Mouse (Mus musculus): ENCODE data around the gene Foxn2. TPM values are rescaled to one million over a fixed set of nuclear protein-coding genes. Genes with fewer than 3 reads are reported as not detected.

Foxn2 gene
- total and polyA plus RNA-seq, 2 experiments from 2014 or later, result 5.4 to 9.0 TPM

DNA sequence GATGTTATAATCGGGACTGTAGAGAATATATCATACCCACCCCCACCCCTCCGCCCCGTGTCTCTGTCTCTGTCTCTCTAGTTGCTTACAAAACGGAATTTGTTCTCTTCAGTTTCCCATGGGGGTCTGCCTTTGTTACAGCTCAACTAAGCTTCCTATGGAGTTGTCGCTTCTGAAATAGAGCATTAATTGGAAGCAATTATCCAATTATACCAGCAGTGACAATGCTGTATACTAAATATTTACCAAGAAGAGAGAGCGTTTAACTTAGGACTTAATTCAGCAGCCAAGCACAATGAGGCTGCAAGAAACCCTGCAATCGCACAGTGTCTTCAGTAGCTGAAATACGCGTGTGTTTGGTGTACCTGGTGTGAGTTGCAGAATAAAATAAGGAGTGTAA is 53.0 kb downstream of the Foxn2 start:
- H3K36me3 ChIP-seq (replicated peaks; ENCODE audit: control insufficient read depth, insufficient read depth, low read length), result peaks cover 23% of the 10 kb centered on the region
- H3K9me3 ChIP-seq (replicated peaks; ENCODE audit: control insufficient read depth, low read length), result no peaks in the 10 kb centered on the region
- ATAC-seq (ENCODE audit: insufficient read depth, low read depth) (no peak), DNase-seq (ENCODE audit: low spot score) (no peak)
- H3K4me2 ChIP-seq (ENCODE audit: low read depth, low read length), result no peak overlapping the region
- no peak overlapping the region for H3K4me3 ChIP-seq (ENCODE audit: low read depth, low read length)
- no peak overlapping the region for H3K9ac ChIP-seq (replicated peaks; ENCODE audit: low read depth, low read length)
- H3K27me3 ChIP-seq (ENCODE audit: control insufficient read depth, insufficient read depth, low read length), result no peaks in the 10 kb centered on the region
- WGBS, result 90% methylated on average over 9 of the region's 9 CpGs
- H3K27ac ChIP-seq (ENCODE audit: low read depth), result no peak overlapping the region
- H3K4me1 ChIP-seq (ENCODE audit: control insufficient read depth, insufficient read depth), result no peaks in the 10 kb centered on the region
- TF ChIP-seq CTCF (IDR thresholded peaks at IDR 0.05; ENCODE audit: low read depth) (no peak), EP300 (IDR thresholded peaks at IDR 0.05; ENCODE audit: low read depth) (no peak)

DNA sequence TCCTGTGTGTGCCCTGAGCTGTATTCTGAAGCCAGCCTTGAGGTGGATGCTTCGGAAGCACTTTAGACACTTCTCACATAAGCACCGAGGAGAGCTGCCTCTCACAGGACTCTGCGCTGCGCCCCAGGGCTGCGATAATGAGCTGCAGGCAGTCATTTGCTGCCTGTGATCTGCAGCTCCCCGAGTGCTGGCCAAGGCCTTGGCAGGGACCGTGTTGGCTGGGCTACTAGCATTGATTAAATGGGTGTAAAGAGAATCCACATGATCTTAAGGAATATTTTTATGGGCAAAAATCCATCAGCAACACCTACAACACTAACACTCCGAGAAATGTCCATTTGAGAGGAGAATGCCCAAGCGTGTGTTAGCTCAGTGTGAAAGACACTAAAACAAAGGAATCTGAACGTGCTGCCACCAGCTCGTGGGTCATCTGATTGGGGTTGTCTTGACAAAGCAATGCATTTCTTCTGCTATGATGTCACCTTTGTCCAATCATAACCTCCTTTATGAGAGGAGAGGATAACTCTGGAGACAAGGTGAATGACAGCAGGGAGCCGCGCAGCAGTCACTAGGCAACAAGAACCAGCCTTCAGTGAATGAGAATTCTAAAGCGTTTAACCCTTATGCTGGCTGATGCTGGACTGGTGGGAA is 53.7 kb downstream of the Foxn2 start:
- Histone ChIP-seq H3K9ac (replicated peaks; ENCODE audit: low read depth, low read length) (no peak overlapping the region), H3K4me3 (ENCODE audit: low read depth, low read length) (no peak overlapping the region), H3K36me3 (replicated peaks; ENCODE audit: control insufficient read depth, insufficient read depth, low read length) (peaks cover 23% of the 10 kb centered on the region), H3K4me1 (ENCODE audit: control insufficient read depth, insufficient read depth) (no peaks in the 10 kb centered on the region), H3K27me3 (ENCODE audit: control insufficient read depth, insufficient read depth, low read length) (no peaks in the 10 kb centered on the region), H3K9me3 (replicated peaks; ENCODE audit: control insufficient read depth, low read length) (no peaks in the 10 kb centered on the region), H3K27ac (ENCODE audit: low read depth) (no peak overlapping the region), H3K4me2 (ENCODE audit: low read depth, low read length) (no peak overlapping the region)
- no peak for ATAC-seq (ENCODE audit: insufficient read depth, low read depth)
- TF ChIP-seq EP300 (IDR thresholded peaks at IDR 0.05; ENCODE audit: low read depth), result no peak
- TF ChIP-seq CTCF (IDR thresholded peaks at IDR 0.05; ENCODE audit: low read depth), result no peak
- DNase-seq (ENCODE audit: low spot score), result no peak
- 46% methylated on average over 14 of the region's 14 CpGs for WGBS

DNA sequence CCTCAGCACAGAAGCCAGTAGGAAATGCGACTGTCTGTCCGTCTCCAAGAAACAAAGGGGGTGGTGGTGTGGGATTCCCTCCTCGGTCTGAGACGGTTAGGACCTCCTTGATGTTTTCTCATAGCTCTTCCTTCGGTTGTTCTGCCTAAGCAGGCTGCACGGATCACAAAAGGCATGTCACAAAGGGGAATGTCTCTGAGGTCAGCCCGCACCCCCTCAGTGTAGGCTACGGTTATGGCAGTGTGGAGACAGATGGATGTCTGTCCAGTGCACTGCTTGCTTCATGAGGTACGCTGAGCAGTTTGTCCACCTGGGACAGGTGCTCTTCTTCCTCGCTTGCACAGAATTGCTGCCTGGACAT is 54.2 kb downstream of the Foxn2 start:
- no peaks in the 10 kb centered on the region for H3K27me3 ChIP-seq (ENCODE audit: control insufficient read depth, insufficient read depth, low read length)
- ATAC-seq (ENCODE audit: insufficient read depth, low read depth), result no peak
- TF ChIP-seq CTCF (IDR thresholded peaks at IDR 0.05; ENCODE audit: low read depth) (no peak), EP300 (IDR thresholded peaks at IDR 0.05; ENCODE audit: low read depth) (no peak)
- no peak overlapping the region for H3K9ac ChIP-seq (replicated peaks; ENCODE audit: low read depth, low read length)
- H3K4me3 ChIP-seq (ENCODE audit: low read depth, low read length), result no peak overlapping the region
- no peaks in the 10 kb centered on the region for H3K4me1 ChIP-seq (ENCODE audit: control insufficient read depth, insufficient read depth)
- no peak for DNase-seq (ENCODE audit: low spot score)
- no peaks in the 10 kb centered on the region for H3K9me3 ChIP-seq (replicated peaks; ENCODE audit: control insufficient read depth, low read length)
- WGBS, result 85% methylated on average over 10 of the region's 10 CpGs
- H3K27ac ChIP-seq (ENCODE audit: low read depth), result no peak overlapping the region
- no peak overlapping the region for H3K4me2 ChIP-seq (ENCODE audit: low read depth, low read length)
- H3K36me3 ChIP-seq (replicated peaks; ENCODE audit: control insufficient read depth, insufficient read depth, low read length), result peaks cover 23% of the 10 kb centered on the region

DNA sequence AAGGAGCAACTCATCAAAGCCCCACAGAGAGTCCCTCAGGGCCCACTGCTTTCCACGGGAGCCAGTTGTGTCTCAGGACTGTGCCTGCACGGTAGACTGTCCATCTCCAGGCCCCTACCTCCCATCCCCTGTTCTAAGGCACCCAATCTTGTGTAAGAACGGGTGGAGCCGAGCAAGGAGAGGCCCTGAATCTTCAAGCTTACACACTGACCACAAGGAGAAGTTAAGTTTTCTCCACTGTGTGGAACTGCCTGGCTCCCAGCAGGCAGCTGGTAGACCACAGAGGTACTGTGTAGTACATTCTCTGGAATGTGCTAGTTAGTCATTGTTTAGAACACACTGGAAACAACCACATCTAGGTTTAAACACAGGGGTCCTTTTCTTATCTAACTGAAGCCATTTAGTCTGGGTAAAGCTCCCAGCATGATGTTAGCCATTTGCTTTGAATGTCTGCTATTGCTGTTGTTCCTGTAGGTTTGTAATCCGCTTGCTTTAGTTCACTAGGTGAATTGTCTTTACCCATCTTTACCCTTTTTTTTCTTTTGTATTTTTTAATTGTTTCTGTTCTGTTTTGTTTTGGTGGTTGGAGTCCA is 57.7 kb downstream of the Foxn2 start:
- Histone ChIP-seq H3K36me3 (replicated peaks; ENCODE audit: control insufficient read depth, insufficient read depth, low read length) (no peaks in the 10 kb centered on the region), H3K4me3 (ENCODE audit: low read depth, low read length) (no peak overlapping the region), H3K4me1 (ENCODE audit: control insufficient read depth, insufficient read depth) (no peaks in the 10 kb centered on the region), H3K9me3 (replicated peaks; ENCODE audit: control insufficient read depth, low read length) (no peaks in the 10 kb centered on the region), H3K27me3 (ENCODE audit: control insufficient read depth, insufficient read depth, low read length) (no peaks in the 10 kb centered on the region), H3K4me2 (ENCODE audit: low read depth, low read length) (no peak overlapping the region), H3K27ac (ENCODE audit: low read depth) (no peak overlapping the region), H3K9ac (replicated peaks; ENCODE audit: low read depth, low read length) (no peak overlapping the region)
- TF ChIP-seq CTCF (IDR thresholded peaks at IDR 0.05; ENCODE audit: low read depth) (no peak), EP300 (IDR thresholded peaks at IDR 0.05; ENCODE audit: low read depth) (no peak)
- DNase-seq (ENCODE audit: low spot score) (no peak), ATAC-seq (ENCODE audit: insufficient read depth, low read depth) (no peak)
- 83% methylated on average over 5 of the region's 5 CpGs for WGBS

DNA sequence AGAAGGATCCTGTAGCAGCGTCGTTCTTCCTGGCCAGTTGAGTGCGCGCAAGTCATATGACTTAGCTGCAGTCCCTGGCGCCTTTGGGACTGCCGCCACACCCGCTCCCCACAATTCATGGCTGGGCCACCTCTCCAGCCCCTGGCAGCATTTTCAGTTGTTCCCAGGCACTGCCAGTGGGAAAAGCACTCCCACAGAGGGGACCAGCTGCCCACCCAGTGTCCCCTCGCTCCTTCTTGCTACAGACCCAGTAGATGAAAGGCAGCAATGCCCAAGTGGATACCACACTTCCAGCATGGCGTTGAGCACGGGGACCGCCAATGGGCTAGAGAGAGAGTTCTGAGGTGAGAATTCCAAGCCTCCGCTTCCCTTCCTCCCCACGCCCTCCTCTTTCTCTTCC is 63.5 kb downstream of the Foxn2 start:
- Histone ChIP-seq H3K9me3 (replicated peaks; ENCODE audit: control insufficient read depth, low read length) (no peaks in the 10 kb centered on the region), H3K4me2 (ENCODE audit: low read depth, low read length) (no peak overlapping the region), H3K4me1 (ENCODE audit: control insufficient read depth, insufficient read depth) (no peaks in the 10 kb centered on the region), H3K27me3 (ENCODE audit: control insufficient read depth, insufficient read depth, low read length) (no peaks in the 10 kb centered on the region), H3K9ac (replicated peaks; ENCODE audit: low read depth, low read length) (no peak overlapping the region), H3K4me3 (ENCODE audit: low read depth, low read length) (no peak overlapping the region), H3K36me3 (replicated peaks; ENCODE audit: control insufficient read depth, insufficient read depth, low read length) (no peaks in the 10 kb centered on the region), H3K27ac (ENCODE audit: low read depth) (no peak overlapping the region)
- TF ChIP-seq CTCF (IDR thresholded peaks at IDR 0.05; ENCODE audit: low read depth) (no peak), EP300 (IDR thresholded peaks at IDR 0.05; ENCODE audit: low read depth) (no peak)
- DNase-seq (ENCODE audit: low spot score) (no peak), ATAC-seq (ENCODE audit: insufficient read depth, low read depth) (no peak)
- 89% methylated on average over 13 of the region's 13 CpGs for WGBS

DNA sequence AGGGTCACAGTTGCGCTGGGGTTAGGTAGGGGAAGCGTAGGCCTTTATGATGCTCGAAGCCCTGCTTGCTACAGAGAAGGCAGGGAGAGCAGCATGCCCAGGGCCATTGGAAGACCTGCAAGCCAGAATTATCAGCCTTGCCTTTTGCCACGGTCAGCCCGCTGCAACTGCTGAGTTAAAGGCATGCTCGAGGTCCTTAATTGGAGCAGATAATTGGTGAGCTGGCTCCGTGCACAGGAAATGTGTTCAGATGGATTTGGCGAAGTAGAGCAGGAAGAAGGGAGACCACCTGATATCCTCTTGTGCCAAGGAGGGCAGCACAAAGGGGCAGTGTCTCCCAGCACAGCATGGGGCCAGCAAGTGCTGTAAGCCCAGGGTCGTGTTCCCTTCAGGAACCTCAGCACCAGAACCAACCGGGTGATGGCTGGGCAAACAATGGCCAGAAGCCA is 64.8 kb downstream of the Foxn2 start:
- ATAC-seq (ENCODE audit: insufficient read depth, low read depth) (peak; percentile 30; the same call in 1 of the 2 replicates), DNase-seq (ENCODE audit: low spot score) (no peak)
- no peak for TF ChIP-seq EP300 (IDR thresholded peaks at IDR 0.05; ENCODE audit: low read depth)
- TF ChIP-seq CTCF (IDR thresholded peaks at IDR 0.05; ENCODE audit: low read depth), result no peak
- Histone ChIP-seq H3K4me2 (ENCODE audit: low read depth, low read length) (no peak overlapping the region), H3K36me3 (replicated peaks; ENCODE audit: control insufficient read depth, insufficient read depth, low read length) (no peaks in the 10 kb centered on the region), H3K4me3 (ENCODE audit: low read depth, low read length) (no peak overlapping the region), H3K9ac (replicated peaks; ENCODE audit: low read depth, low read length) (no peak overlapping the region), H3K27me3 (ENCODE audit: control insufficient read depth, insufficient read depth, low read length) (no peaks in the 10 kb centered on the region), H3K27ac (ENCODE audit: low read depth) (no peak overlapping the region), H3K9me3 (replicated peaks; ENCODE audit: control insufficient read depth, low read length) (no peaks in the 10 kb centered on the region), H3K4me1 (ENCODE audit: control insufficient read depth, insufficient read depth) (no peaks in the 10 kb centered on the region)
- 37% methylated on average over 10 of the region's 10 CpGs for WGBS

Measured in heart, postnatal 0 days (tissue).